Mouse (Mus musculus) kidney, embryonic 14.5 days (tissue): ENCODE measurements around the gene Hist1h2ak. TPM values are rescaled to one million over a fixed set of nuclear protein-coding genes. Genes with fewer than 3 reads are reported as not detected.
A peak's percentile ranks its signal among the peaks of the same experiment; 100 is the strongest.
"Not testable (repeated sequence)": the region's sequence is repeated elsewhere in the genome, so short reads cannot be mapped to it uniquely, and the experiment has no call there.

Source experiments
- ATAC-seq: fragments of 200-750 bp; cut with Nextera tagmentation; 2 replicates; pipeline ENCODE4 v1.8.0; 2017; ENCODE audit warnings: moderate number of reproducible peaks, mild to moderate bottlenecking, moderate TSS enrichment, moderate library complexity; ENCODE audit not compliant: low FRiP score, low TSS enrichment
- H3K27ac ChIP-seq: fragments of 300-500 bp; sonication (generic); 2 replicates; pipeline ENCODE4 v1.5.1; 2014; ENCODE audit warnings: low read depth, mild to moderate bottlenecking, low read length, moderate library complexity, mixed read lengths
- H3K27me3 ChIP-seq: fragments of 300-500 bp; sonication (generic); 2 replicates; pipeline ENCODE4 v1.6.1; 2014; ENCODE audit warnings: mild to moderate bottlenecking, low read length; ENCODE audit not compliant: control insufficient read depth, insufficient read depth
- H3K36me3 ChIP-seq: fragments of 300-500 bp; sonication (generic); 2 replicates; pipeline ENCODE4 v1.6.1; 2014; ENCODE audit warnings: low read length, mixed read lengths; ENCODE audit not compliant: control insufficient read depth, insufficient read depth
- H3K4me1 ChIP-seq: fragments of 300-500 bp; sonication (generic); 2 replicates; pipeline ENCODE4 v1.6.1; 2014; ENCODE audit warnings: low read length, mixed read lengths; ENCODE audit not compliant: control insufficient read depth, insufficient read depth
- H3K4me2 ChIP-seq: fragments of 300-500 bp; sonication (generic); replicated peaks from 2 replicates; pipeline ENCODE4 v1.6.1; 2014; ENCODE audit warnings: low read depth, mild to moderate bottlenecking, low read length
- H3K4me3 ChIP-seq: fragments of 300-500 bp; sonication (generic); 2 replicates; pipeline ENCODE4 v1.5.1; 2014; ENCODE audit warnings: mild to moderate bottlenecking, low read length
- H3K9ac ChIP-seq: fragments of 300-500 bp; sonication (generic); 2 replicates; pipeline ENCODE4 v1.6.1; 2014; ENCODE audit warnings: low read depth, mild to moderate bottlenecking, low read length, moderate library complexity
- H3K9me3 ChIP-seq: fragments of 300-500 bp; sonication (generic); 2 replicates; pipeline ENCODE4 v1.6.1; 2016; ENCODE audit warnings: low read length; ENCODE audit not compliant: control insufficient read depth
- WGBS: fragments of 180-500 bp; shearing (Covaris S2); extraction: QIAGEN DNeasy Blood & Tissue Kit; methylation state at CpG from one replicate; pipeline ENCODE4 v1.1.7; 2014; 5-methylcytosine and 5-hydroxymethylcytosine counted together
- polyA plus RNA-seq: library from polyadenylated mRNA; unstranded; fragments of >200 nt; fragmentation: Nextera tagmentation; extraction: Ambion mirVana; gene quantifications from 2 replicates; pipeline ENCODE4 v1.2.1, GENCODE M21; 2014

Hist1h2ak gene
- polyA plus RNA-seq, 1 experiment from 2014 or later: 18.5 TPM

DNA sequence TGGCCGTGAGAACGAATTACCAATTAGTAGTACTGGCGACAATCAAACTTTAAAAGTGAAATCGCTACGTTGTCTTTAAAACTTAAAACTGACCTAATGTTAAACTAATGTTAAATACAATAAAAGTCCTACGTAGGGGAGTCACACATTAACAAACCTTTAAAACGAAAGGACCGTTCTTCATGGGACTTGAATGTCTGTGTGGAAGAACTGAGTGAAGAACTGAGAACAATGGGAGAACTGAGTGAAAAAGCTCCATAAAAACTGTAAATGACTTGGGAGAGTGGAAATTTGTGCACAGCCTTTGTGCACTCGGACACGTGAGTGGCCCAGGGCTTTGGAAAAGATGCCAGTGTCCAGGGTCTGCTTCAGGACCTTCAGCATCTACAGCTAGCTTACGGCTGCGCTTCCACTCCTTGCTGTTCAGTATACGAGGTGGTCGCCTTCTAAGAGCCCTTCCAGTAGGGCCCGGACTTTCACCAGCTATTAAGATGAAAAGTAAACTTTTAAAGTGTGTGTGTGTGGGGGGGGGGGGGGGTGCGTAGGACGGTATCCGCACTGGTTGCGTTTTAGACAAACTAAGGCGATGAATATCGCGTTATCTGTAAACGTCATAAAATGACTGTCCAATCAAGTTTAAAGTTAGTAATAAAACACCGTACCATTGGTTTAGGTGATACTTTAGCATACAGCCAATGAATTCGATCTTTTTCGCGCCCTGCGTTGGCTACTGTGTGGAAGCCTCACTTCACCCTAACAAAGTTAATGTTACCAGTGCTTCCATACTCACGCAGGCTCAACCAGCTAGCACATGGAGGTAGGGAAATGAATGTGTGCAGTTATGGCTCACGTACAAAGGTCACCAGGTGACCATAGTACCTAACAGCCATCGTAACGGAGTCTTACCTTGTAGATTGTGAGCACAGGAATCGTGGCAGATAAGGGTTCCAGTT lies 25.5 kb upstream of the Hist1h2ak start:
- H3K4me3 ChIP-seq: peak overlapping the region; percentile 74

DNA sequence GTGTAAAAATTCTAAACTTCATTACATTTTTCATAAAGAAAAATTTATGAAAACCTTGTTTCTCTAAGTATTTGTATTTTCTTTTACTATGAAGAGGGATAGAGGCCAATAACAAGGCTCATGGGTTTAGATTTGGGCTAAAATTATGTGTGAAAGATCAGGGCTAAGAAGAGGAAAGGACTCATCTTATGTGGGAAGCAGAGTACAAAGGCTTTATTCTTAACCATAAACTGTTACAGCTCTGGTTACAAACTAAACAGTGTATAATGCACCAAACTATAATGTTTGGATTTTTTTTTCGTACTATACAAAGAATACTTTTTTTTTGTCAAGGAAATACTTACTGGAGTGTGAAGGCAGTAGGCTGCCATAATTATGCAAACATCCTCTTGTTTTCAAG lies 2.1 kb upstream of the Hist1h2ak start:
- 39% methylated on average over 1 of the region's 1 CpGs for WGBS
- ATAC-seq: no peak
- H3K4me1 ChIP-seq: peaks cover 10% of the 10 kb centered on the region; the same call in 1 of the 2 replicates
- no peaks in the 10 kb centered on the region; the same call in 1 of the 2 replicates for H3K36me3 ChIP-seq
- H3K27me3 ChIP-seq: no peaks in the 10 kb centered on the region
- H3K4me3 ChIP-seq: no peak overlapping the region; the same call in 1 of the 2 replicates
- H3K9me3 ChIP-seq: no peaks in the 10 kb centered on the region
- no peak overlapping the region for H3K27ac ChIP-seq
- H3K9ac ChIP-seq: peak overlapping the region; percentile 42; the same call in 1 of the 2 replicates
- H3K4me2 ChIP-seq: peak overlapping the region; percentile 55

More for the DNA sequence above, 25.5 kb upstream of the Hist1h2ak start:
- Histone ChIP-seq H3K9me3 (no peaks in the 10 kb centered on the region), H3K27me3 (no peaks in the 10 kb centered on the region), H3K9ac (peak overlapping the region; percentile 96), H3K27ac (peak overlapping the region; percentile 99), H3K4me2 (peak overlapping the region; percentile 88), H3K36me3 (no peaks in the 10 kb centered on the region), H3K4me1 (peaks cover 10% of the 10 kb centered on the region)
- ATAC-seq: peak; percentile 80
- 4% methylated on average over 33 of the region's 33 CpGs for WGBS

DNA sequence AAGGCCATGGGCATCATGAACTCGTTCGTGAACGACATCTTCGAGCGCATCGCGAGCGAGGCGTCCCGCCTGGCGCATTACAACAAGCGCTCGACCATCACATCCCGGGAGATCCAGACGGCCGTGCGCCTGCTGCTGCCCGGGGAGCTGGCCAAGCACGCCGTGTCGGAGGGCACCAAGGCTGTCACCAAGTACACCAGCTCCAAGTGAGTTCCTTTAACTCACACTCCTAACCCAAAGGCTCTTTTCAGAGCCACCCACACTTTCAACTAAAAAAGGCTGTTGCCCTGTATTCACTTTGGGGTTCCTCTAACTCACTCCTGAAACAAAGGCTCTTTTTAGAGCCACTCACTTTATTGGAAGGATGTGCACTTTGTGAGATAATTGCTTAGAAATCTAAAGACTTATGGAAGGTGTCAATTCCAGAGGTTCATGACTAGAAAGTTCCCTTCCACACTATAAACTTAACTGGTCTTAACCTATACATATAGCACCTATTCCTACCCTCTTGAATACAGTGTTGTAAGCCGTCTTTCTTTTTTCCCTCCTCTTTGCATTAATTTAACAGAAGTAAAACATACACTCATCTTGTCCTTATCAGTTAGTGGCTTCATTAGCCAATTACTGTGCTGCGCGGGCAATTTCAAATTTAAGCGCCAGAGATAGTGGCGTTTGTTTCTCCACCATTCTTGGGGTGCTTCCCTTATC lies 821 bp upstream of the Hist1h2ak start:
- not testable (repeated sequence) for H3K4me1 ChIP-seq, H3K27me3 ChIP-seq, ATAC-seq, H3K9me3 ChIP-seq, H3K36me3 ChIP-seq
- 2% methylated on average over 23 of the region's 26 CpGs for WGBS
- Histone ChIP-seq H3K4me3 (peak overlapping the region; percentile 35), H3K4me2 (peak overlapping the region; percentile 59), H3K27ac (peak overlapping the region; percentile 95), H3K9ac (peak overlapping the region; percentile 61)

DNA sequence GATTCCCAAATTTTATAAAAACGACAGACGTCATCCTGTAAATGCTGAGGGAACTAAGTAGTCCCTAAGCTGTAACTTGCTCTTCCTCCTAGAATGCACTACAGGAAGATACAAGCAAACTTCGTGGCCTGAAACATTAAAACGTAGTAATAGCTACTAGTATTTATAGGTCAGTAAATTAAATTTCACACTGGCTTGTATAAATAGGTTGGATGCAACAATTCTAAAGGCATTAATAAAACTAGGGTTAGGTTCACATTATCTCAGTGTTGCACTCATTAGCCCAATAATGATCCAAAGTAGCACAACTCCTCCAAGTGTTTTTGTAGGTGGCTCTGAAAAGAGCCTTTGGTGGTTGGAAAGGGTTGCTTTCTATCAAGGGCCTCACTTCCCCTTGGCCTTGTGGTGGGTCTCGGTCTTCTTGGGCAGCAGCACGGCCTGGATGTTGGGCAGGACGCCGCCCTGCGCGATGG lies 540 bp downstream of the Hist1h2ak start:
- H3K4me2 ChIP-seq: peak overlapping the region; percentile 59
- peaks cover 16% of the 10 kb centered on the region for H3K4me1 ChIP-seq
- WGBS: 3% methylated on average over 8 of the region's 10 CpGs
- peak overlapping the region; percentile 95 for H3K27ac ChIP-seq
- no peaks in the 10 kb centered on the region for H3K27me3 ChIP-seq
- H3K9ac ChIP-seq: peak overlapping the region; percentile 78
- H3K4me3 ChIP-seq: peak overlapping the region; percentile 43
- no peaks in the 10 kb centered on the region for H3K9me3 ChIP-seq
- no peaks in the 10 kb centered on the region; the same call in 1 of the 2 replicates for H3K36me3 ChIP-seq
- ATAC-seq: no peak

DNA sequence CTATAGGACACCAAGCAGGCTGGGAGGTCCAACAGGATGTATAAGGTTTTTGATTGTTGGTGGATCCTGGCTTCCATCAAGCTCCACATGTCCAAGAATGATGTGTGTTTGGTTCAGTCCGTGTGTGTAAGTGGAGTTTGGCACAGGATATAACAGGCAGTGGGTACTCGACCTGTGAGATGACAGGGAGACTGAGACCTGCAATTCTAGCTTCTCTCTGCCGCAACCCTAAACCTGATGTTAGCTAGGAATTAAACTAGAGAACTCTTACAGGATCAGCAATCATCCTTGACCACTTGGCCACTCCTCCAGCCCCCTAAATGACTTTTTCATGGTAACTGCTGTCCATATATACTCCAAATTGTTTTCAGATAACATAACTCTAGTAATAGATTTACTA lies 1.3 kb downstream of the Hist1h2ak start:
- no peaks in the 10 kb centered on the region for H3K27me3 ChIP-seq
- ATAC-seq: no peak
- no peaks in the 10 kb centered on the region for H3K36me3 ChIP-seq
- H3K4me2 ChIP-seq: peak overlapping the region; percentile 59
- H3K27ac ChIP-seq: peak overlapping the region; percentile 95
- H3K4me1 ChIP-seq: peaks cover 16% of the 10 kb centered on the region
- WGBS: 23% methylated on average over 3 of the region's 3 CpGs
- no peaks in the 10 kb centered on the region for H3K9me3 ChIP-seq
- H3K9ac ChIP-seq: peak overlapping the region; percentile 78; the same call in 1 of the 2 replicates
- H3K4me3 ChIP-seq: peak overlapping the region; percentile 43; the same call in 1 of the 2 replicates

DNA sequence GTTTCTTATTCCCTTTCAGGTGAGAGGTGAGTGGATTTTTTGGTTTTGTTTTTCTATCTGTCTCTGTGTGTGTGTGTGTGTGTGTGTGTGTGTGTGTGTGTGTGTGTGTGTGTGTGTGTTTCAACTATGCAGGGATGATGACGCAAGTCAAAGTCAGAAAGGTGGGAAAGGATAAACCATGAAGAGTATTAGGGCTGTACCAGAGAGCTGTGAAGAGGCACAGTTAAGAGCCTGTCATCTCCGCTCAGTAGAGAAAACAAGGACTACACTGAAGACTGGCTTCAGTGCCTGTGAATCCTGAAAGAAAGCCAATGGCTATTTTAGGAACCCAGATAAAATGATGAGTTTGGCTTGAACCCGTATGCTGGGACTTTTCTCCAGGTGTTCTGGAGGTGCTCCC lies 1.8 kb downstream of the Hist1h2ak start:
- peak overlapping the region; percentile 95 for H3K27ac ChIP-seq
- no peaks in the 10 kb centered on the region for H3K27me3 ChIP-seq
- H3K9me3 ChIP-seq: no peaks in the 10 kb centered on the region
- no peak overlapping the region for H3K4me2 ChIP-seq
- WGBS: 66% methylated on average over 3 of the region's 3 CpGs
- no peak overlapping the region for H3K9ac ChIP-seq
- no peak for ATAC-seq
- H3K4me1 ChIP-seq: peaks cover 16% of the 10 kb centered on the region
- H3K36me3 ChIP-seq: no peaks in the 10 kb centered on the region
- no peak overlapping the region for H3K4me3 ChIP-seq

DNA sequence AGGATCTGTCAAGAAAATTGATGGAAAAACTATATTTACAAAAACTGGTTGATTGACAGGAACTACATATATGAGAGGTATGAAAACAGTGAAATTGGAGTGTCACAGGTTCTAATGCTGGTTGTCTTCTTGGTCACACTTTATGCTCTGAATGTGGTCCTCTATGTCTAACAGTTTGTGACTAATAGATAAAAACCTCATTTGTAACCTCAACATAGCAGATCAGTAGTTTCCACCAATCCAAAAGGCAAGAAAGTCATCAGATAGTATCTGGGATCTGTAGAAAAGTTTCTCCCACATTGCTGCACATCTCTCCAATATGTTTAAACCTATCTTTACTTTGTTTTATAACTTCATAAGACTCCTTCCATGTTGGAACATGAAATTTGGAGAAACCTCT lies 2.2 kb downstream of the Hist1h2ak start:
- H3K27ac ChIP-seq: peak overlapping the region; percentile 55; the same call in 1 of the 2 replicates
- H3K36me3 ChIP-seq: no peaks in the 10 kb centered on the region
- no peaks in the 10 kb centered on the region for H3K27me3 ChIP-seq
- no peak overlapping the region for H3K4me3 ChIP-seq
- no peak overlapping the region for H3K4me2 ChIP-seq
- H3K9ac ChIP-seq: no peak overlapping the region
- H3K4me1 ChIP-seq: peaks cover 16% of the 10 kb centered on the region
- ATAC-seq: no peak
- no peaks in the 10 kb centered on the region for H3K9me3 ChIP-seq

DNA sequence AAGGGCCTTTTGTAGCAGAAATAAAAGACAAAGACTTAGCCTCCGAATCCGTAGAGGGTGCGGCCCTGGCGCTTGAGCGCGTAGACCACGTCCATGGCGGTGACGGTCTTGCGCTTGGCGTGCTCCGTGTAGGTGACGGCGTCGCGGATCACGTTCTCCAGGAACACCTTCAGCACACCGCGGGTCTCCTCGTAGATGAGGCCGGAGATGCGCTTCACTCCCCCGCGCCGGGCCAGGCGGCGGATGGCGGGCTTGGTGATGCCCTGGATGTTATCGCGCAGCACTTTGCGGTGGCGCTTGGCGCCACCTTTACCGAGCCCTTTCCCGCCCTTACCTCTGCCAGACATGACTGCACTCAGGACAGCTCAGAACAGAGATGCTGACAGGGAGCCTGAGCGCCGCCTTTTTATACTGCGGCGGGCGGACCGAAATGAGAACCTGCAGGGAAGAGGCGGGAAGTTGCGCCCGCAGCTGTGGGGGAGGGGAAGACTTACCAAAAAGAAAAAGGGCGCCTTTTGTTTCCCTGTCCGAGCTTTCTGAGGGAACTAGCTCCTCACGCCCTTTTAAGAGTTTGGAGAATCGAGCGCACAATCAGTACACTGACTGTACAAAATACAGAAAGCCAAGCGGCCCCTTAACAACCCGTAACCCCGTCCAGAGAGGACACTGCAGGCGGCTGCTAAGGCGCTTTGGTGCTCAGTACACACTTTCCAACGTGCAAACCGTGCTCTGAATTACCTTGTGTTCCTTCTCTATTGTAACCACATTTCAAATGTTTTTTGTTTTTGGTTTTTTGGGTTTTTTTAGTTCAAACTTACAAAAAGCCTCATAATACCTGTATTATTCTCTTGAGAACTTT lies 3.2 kb downstream of the Hist1h2ak start, which contains the start of gene Hist1h4k:
Hist1h4k (minus strand) TSS at position 347 of the 859 bp plus-strand sequence.
- H3K36me3 ChIP-seq, H3K9me3 ChIP-seq, H3K27me3 ChIP-seq: not testable (repeated sequence)
- Histone ChIP-seq H3K4me3 (peak within 1 kb of the TSS; percentile 63), H3K4me1 (peaks cover 16% of the 10 kb centered on the region), H3K27ac (peak within 1 kb of the TSS; percentile 96), H3K4me2 (peak within 1 kb of the TSS; percentile 74), H3K9ac (peak within 1 kb of the TSS; percentile 77)
- peak; percentile 89 for ATAC-seq
- WGBS: under 1% methylated on average over 43 of the region's 56 CpGs
